Mouse (Mus musculus) spleen, adult 2 months (tissue): ENCODE measurements around the gene Papss2. TPM values are rescaled to one million over a fixed set of nuclear protein-coding genes. Genes with fewer than 3 reads are reported as not detected.

Source experiments
- DNase-seq, 2 experiments: peaks; one replicate each; pipeline versions ENCODE4 v3.0.0 to v3.0.0-alpha.2; 2012 to 2021; ENCODE audit warnings: low spot score in 2 of 2, low read depth in 1 of 2
- H3K27ac ChIP-seq: fragments of 200-500 bp; 2 replicates; pipeline ENCODE4 v1.5.1; 2012; ENCODE audit warnings: low read length, inconsistent platforms; ENCODE audit not compliant: insufficient read depth
- H3K27me3 ChIP-seq: fragments of 200-500 bp; 2 replicates; pipeline ENCODE4 v1.6.1; 2012; ENCODE audit warnings: mild to moderate bottlenecking, moderate library complexity, low read length, inconsistent platforms; ENCODE audit not compliant: control insufficient read depth, insufficient read depth
- H3K36me3 ChIP-seq: fragments of 200-500 bp; 2 replicates; pipeline ENCODE4 v1.6.1; 2012; ENCODE audit warnings: mild to moderate bottlenecking, low read length, inconsistent platforms; ENCODE audit not compliant: control insufficient read depth, insufficient read depth
- H3K4me1 ChIP-seq: fragments of 200-500 bp; 2 replicates; pipeline ENCODE4 v1.6.1; 2011; ENCODE audit warnings: inconsistent platforms; ENCODE audit not compliant: control insufficient read depth, insufficient read depth, insufficient read length
- H3K4me3 ChIP-seq: fragments of 200-500 bp; 2 replicates; pipeline ENCODE4 v1.5.1; 2011; ENCODE audit warnings: mild to moderate bottlenecking, inconsistent platforms; ENCODE audit not compliant: insufficient read depth, insufficient read length; ENCODE audit errors: extremely low read depth
- CTCF ChIP-seq: fragments of 200-500 bp; IDR thresholded peaks from 2 replicates; pipeline ENCODE4 v1.5.1; 2011; ENCODE audit warnings: mild to moderate bottlenecking, inconsistent platforms; ENCODE audit not compliant: insufficient read depth, insufficient read length, insufficient replicate concordance; ENCODE audit errors: extremely low read depth
- POLR2A ChIP-seq: fragments of 200-500 bp; IDR thresholded peaks from 2 replicates; pipeline ENCODE4 v1.6.1; 2011; ENCODE audit warnings: low read depth, low read length, inconsistent platforms
- WGBS: fragments of 180-500 bp; shearing (Covaris S2); methylation state at CpG from one replicate; pipeline ENCODE4 v1.1.7; 2018; 5-methylcytosine and 5-hydroxymethylcytosine counted together
- polyA plus RNA-seq: library from polyadenylated mRNA; depleted of rRNA; stranded (reverse); fragments of >200 nt; gene quantifications from 2 replicates; pipeline ENCODE4 v1.2.3, GENCODE M21; 2012

The Papss2 gene
- polyA plus RNA-seq, 1 experiment = 1.8 TPM

DNA sequence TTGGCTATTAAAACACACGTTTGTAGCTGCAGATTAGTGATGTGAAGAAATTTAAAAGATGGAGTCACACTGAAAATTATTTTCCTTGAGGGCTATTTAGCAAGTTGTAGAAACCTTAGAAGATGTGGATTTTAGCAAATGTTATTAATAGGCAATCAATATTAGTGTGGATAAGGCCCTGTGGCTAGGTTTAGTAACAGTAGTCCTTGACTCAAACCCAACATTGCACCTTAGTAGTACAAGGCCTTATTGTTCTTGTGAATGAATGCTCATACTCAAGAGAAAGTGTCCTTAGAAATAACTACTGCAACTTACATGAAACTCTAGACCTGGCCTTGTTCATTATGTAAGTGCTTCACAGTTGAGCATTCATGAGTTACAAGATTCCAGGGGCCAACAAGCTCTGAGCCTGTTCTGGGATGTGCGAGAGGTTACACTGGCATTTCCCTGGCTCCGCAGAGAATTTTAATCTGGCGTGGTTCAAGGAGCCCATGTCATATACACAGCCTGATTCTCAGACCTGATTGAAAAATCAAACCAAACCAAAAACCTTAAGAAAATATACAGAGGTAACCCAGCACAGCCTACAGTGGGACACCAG lies 10.7 kb downstream of the Papss2 start:
- no peak overlapping the region for H3K4me3 ChIP-seq
- DNase-seq = no peak
- TF ChIP-seq POLR2A = no peak
- TF ChIP-seq CTCF = no peak
- H3K4me1 ChIP-seq = no peaks in the 10 kb centered on the region
- H3K36me3 ChIP-seq = no peaks in the 10 kb centered on the region
- WGBS = 86% methylated on average over 4 of the region's 4 CpGs
- no peak overlapping the region for H3K27ac ChIP-seq
- H3K27me3 ChIP-seq = no peaks in the 10 kb centered on the region

- WGBS = 83% methylated on average over 8 of the region's 8 CpGs
- Histone ChIP-seq H3K36me3 (no peaks in the 10 kb centered on the region), H3K27ac (no peak overlapping the region), H3K4me1 (no peaks in the 10 kb centered on the region), H3K27me3 (no peaks in the 10 kb centered on the region), H3K4me3 (no peak overlapping the region)
- DNase-seq = no peak
- TF ChIP-seq POLR2A (no peak), CTCF (no peak)
Observed at GRCm38 (mm10) chr19:32607036-32607435, 11.4 kb downstream of the Papss2 start.

GRCm38 (mm10) chr19:32611386-32612092 lies 15.9 kb downstream of the Papss2 start:
- Histone ChIP-seq H3K27ac (no peak overlapping the region), H3K27me3 (no peaks in the 10 kb centered on the region), H3K4me3 (no peak overlapping the region), H3K36me3 (no peaks in the 10 kb centered on the region), H3K4me1 (no peaks in the 10 kb centered on the region)
- DNase-seq = no peak
- no peak for TF ChIP-seq POLR2A
- TF ChIP-seq CTCF = no peak
- 87% methylated on average over 9 of the region's 9 CpGs for WGBS

GRCm38 (mm10) chr19:32614046-32614771 lies 18.6 kb downstream of the Papss2 start:
- Histone ChIP-seq H3K4me1 (no peaks in the 10 kb centered on the region), H3K27ac (no peak overlapping the region), H3K4me3 (no peak overlapping the region), H3K36me3 (no peaks in the 10 kb centered on the region), H3K27me3 (no peaks in the 10 kb centered on the region)
- no peak for DNase-seq
- WGBS = 88% methylated on average over 12 of the region's 12 CpGs
- no peak for TF ChIP-seq CTCF

GRCm38 (mm10) chr19:32614772-32615099 lies 19.1 kb downstream of the Papss2 start:
- Histone ChIP-seq H3K36me3 (no peaks in the 10 kb centered on the region), H3K27ac (no peak overlapping the region), H3K4me3 (no peak overlapping the region), H3K4me1 (no peaks in the 10 kb centered on the region), H3K27me3 (no peaks in the 10 kb centered on the region)
- WGBS = 90% methylated on average over 2 of the region's 2 CpGs
- DNase-seq = no peak
- TF ChIP-seq POLR2A (no peak), CTCF (no peak)

GRCm38 (mm10) chr19:32616646-32617045 lies 21.1 kb downstream of the Papss2 start:
- TF ChIP-seq POLR2A (no peak), CTCF (no peak)
- WGBS = 85% methylated on average over 7 of the region's 7 CpGs
- no peaks in the 10 kb centered on the region for H3K36me3 ChIP-seq
- no peaks in the 10 kb centered on the region for H3K27me3 ChIP-seq
- H3K4me1 ChIP-seq = no peaks in the 10 kb centered on the region; the same call in 1 of the 2 replicates
- DNase-seq = no peak
- no peak overlapping the region for H3K4me3 ChIP-seq
- H3K27ac ChIP-seq = no peak overlapping the region
